Mouse (Mus musculus) ES-Bruce4 (cell line): Measurements from ENCODE around the gene Washc1.

ENCODE experiments used
- CTCF ChIP-seq: IDR thresholded peaks from one replicate; pipeline ENCODE4 v1.8.1; 2011; ENCODE audit warnings: low read depth, low read length
- EP300 ChIP-seq: IDR thresholded peaks from 2 replicates; pipeline ENCODE4 v1.6.1; 2011; ENCODE audit warnings: low read depth, low read length; ENCODE audit not compliant: insufficient read depth
- POLR2A ChIP-seq: IDR thresholded peaks from one replicate; pipeline ENCODE4 v1.8.1; 2011; ENCODE audit warnings: low read length; ENCODE audit not compliant: insufficient read depth

DNA sequence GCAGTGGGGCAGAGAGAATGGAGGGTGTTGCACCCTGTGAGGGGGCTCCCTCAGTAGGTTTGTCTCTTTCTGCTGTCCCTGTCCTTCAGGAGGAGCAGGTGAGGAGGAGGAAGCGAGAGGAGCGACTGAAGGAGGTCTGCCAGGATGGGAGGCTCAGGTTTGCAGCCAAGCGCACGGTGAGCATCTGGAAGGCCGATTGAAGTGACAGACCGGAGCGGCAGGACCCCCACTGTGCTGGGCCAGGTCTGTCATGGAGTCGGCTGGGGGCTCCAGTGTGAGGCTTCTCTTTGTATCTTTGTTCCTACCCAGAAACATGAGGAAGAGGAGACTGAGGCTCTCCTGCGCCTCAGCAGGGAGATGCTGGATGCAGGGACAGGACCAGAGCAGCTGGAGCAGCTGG lies 19.0 kb downstream of the Washc1 start:
- TF ChIP-seq POLR2A = no peak
- no peak for TF ChIP-seq CTCF
- no peak for TF ChIP-seq EP300
